Mouse (Mus musculus) forebrain, postnatal 0 days (tissue): ENCODE measurements around the gene Tnnt2. TPM values are rescaled to one million over a fixed set of nuclear protein-coding genes. Genes with fewer than 3 reads are reported as not detected.

Experiments used
- ATAC-seq: fragments of 200-750 bp; cut with Nextera tagmentation; 2 replicates; pipeline ENCODE4 v1.8.0; 2017; ENCODE audit warnings: mild to moderate bottlenecking, moderate library complexity
- DNase-seq: peaks from one replicate; pipeline ENCODE4 v3.0.0-alpha.2; 2015
- H3K27ac ChIP-seq: fragments of 300-500 bp; sonication (generic); 2 replicates; pipeline ENCODE4 v1.5.1; 2014; ENCODE audit warnings: low read depth, mild to moderate bottlenecking, antibody characterized with exemption, low read length, moderate library complexity, mixed read lengths
- H3K27me3 ChIP-seq: fragments of 300-500 bp; sonication (generic); 2 replicates; pipeline ENCODE4 v1.6.1; 2014; ENCODE audit warnings: mild to moderate bottlenecking, low read length, mixed read lengths; ENCODE audit not compliant: insufficient read depth
- H3K36me3 ChIP-seq: fragments of 300-500 bp; sonication (generic); 2 replicates; pipeline ENCODE4 v1.6.1; 2014; ENCODE audit warnings: mild to moderate bottlenecking, moderate library complexity; ENCODE audit not compliant: insufficient read depth
- H3K4me1 ChIP-seq: fragments of 300-500 bp; sonication (generic); 2 replicates; pipeline ENCODE4 v1.6.1; 2014; ENCODE audit warnings: antibody characterized with exemption; ENCODE audit not compliant: insufficient read depth
- H3K4me2 ChIP-seq: fragments of 300-500 bp; sonication (generic); 2 replicates; pipeline ENCODE4 v1.6.1; 2014; ENCODE audit warnings: low read depth, mild to moderate bottlenecking, moderate library complexity
- H3K4me3 ChIP-seq: fragments of 300-500 bp; sonication (generic); 2 replicates; pipeline ENCODE4 v1.5.1; 2014; ENCODE audit warnings: low read depth, low read length, mixed read lengths
- H3K9ac ChIP-seq: fragments of 300-500 bp; sonication (generic); 2 replicates; pipeline ENCODE4 v1.6.1; 2014; ENCODE audit warnings: mild to moderate bottlenecking
- H3K9me3 ChIP-seq: fragments of 300-500 bp; sonication (generic); 2 replicates; pipeline ENCODE4 v1.6.1; 2016; ENCODE audit warnings: low read length
- CTCF ChIP-seq: sonication (generic); IDR thresholded peaks from 2 replicates; pipeline ENCODE4 v1.5.1; 2016; ENCODE audit warnings: antibody characterized with exemption, control low read depth, low read depth
- WGBS: fragments of 180-500 bp; shearing (Covaris S2); extraction: QIAGEN DNeasy Blood & Tissue Kit; methylation state at CpG from one replicate; pipeline ENCODE4 v1.1.7; 2014; 5-methylcytosine and 5-hydroxymethylcytosine counted together
- polyA plus RNA-seq: library from polyadenylated mRNA; unstranded; fragments of >200 nt; fragmentation: Nextera tagmentation; extraction: Ambion mirVana; gene quantifications from 2 replicates; pipeline ENCODE4 v1.2.1, GENCODE M21; 2015
- total RNA-seq: library from RNA; depleted of rRNA; stranded (reverse); fragments of >200 nt; gene quantifications from 2 replicates; pipeline ENCODE4 v1.2.3, GENCODE M21; 2014; rRNA removed

Tnnt2 gene
- total and polyA plus RNA-seq, 2 experiments from 2014 or later = 0.63 to 0.67 TPM

DNA sequence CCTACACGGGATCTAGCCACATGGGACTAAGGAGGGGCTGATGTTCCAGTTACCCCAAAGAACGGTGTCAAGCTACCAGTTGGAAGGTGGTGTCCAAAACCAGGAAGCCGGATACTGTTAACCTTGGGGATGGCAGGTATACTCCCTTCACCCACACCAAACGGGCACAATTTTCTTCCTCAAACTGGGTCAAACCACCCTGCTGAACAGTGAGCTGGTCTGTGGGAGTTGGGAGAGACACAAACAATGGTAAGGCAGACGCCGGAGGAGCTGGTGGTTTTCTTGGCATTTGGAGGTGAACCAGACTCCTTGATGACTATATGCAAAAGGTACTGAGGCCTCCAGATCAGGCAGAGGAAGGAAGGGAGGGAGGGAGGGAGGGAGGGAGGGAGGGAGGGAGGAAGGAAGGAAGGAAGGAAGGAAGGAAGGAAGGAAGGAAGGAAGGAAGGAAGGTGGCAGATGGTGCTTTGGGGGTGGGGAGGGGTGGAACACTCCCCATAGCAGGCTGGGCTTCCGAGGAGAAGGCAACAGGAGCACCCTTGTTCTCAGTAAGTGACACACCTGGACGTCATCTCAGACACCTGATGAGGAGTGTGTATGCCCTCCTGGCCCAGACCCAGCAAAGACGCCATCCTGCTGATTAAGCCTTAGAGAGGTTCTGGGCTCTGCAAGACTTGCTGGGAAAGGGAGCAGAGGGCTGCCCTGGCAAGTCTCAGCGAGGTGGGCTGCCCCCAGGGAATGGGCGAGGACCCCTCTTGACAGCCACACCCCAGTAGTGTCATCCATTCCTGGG lies 55.5 kb downstream of the Tnnt2 start:
- no peak for DNase-seq
- Histone ChIP-seq H3K9me3 (no peaks in the 10 kb centered on the region), H3K36me3 (no peaks in the 10 kb centered on the region), H3K4me1 (no peaks in the 10 kb centered on the region), H3K9ac (no peak overlapping the region), H3K4me2 (no peak overlapping the region), H3K27me3 (no peaks in the 10 kb centered on the region), H3K4me3 (no peak overlapping the region), H3K27ac (no peak overlapping the region)
- TF ChIP-seq CTCF = no peak
- ATAC-seq = no peak
- WGBS = 79% methylated on average over 11 of the region's 11 CpGs

DNA sequence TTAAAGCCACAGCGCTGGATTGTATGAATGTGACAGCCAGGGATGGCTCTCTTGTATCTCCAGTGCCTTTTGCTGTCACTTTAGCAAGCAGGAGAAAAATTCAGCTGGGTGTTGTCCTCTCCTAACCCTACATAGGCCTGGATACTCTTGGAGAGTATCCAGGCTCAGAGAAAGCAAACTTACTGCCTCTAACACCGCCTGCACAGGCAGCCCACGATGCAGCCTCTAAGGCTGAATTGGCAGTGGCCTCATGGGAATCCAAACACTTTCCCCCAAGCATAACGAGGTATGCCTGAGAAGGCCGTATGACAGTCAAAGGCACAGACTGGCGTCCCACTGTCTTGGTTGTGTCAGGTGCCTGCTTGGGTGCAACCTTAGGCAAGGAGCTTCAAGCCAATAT lies 56.1 kb downstream of the Tnnt2 start:
- TF ChIP-seq CTCF = no peak
- no peak overlapping the region for H3K4me3 ChIP-seq
- no peaks in the 10 kb centered on the region for H3K27me3 ChIP-seq
- no peak for ATAC-seq
- no peaks in the 10 kb centered on the region for H3K4me1 ChIP-seq
- 59% methylated on average over 6 of the region's 6 CpGs for WGBS
- no peak overlapping the region for H3K4me2 ChIP-seq
- no peak for DNase-seq
- no peak overlapping the region for H3K9ac ChIP-seq
- no peak overlapping the region for H3K27ac ChIP-seq
- H3K36me3 ChIP-seq = no peaks in the 10 kb centered on the region
- H3K9me3 ChIP-seq = no peaks in the 10 kb centered on the region

DNA sequence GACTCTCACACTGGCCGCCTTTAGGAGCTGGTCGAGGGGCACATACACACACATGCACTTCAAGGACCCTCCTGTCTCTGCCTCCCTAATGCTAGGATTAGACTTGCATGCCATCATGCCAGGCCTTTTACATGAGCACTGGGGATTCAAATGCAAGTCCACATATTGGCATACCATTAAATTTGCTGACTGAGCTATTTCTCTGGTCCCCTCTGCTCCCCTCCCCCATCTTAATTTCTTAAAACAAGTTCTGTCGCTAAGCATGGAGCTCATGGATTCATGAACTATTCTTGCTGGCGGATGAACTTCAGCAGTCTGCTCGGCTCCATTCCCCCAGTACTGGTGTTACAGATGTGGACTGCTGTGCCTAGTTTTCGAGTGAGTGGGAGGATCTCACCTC lies 56.6 kb downstream of the Tnnt2 start:
- no peak for TF ChIP-seq CTCF
- DNase-seq = no peak

DNA sequence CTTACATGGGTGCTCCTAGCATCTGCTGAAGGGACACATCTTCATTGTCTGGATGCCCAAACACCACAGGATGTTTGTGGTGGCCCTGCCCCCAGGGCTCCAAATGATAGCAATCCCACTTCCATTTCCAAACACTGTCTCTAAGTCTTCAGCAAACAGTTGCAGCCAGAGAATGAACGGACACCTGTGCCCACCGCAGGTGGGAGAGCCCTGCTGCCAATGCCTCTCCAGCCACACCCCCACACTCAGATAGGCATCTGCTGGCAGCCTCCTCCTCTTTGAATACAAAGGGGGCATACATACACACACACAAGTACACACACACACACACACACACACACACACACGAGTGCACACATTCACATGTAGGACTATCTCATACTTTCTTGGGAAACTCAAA lies 57.2 kb downstream of the Tnnt2 start:
- no peak overlapping the region for H3K4me2 ChIP-seq
- H3K27ac ChIP-seq = no peak overlapping the region
- no peaks in the 10 kb centered on the region for H3K9me3 ChIP-seq
- no peaks in the 10 kb centered on the region for H3K4me1 ChIP-seq
- ATAC-seq (no peak), DNase-seq (no peak)
- 83% methylated on average over 3 of the region's 3 CpGs for WGBS
- H3K27me3 ChIP-seq = no peaks in the 10 kb centered on the region
- no peaks in the 10 kb centered on the region for H3K36me3 ChIP-seq
- no peak overlapping the region for H3K4me3 ChIP-seq
- no peak overlapping the region for H3K9ac ChIP-seq
- TF ChIP-seq CTCF = no peak

More for the DNA sequence above, 56.6 kb downstream of the Tnnt2 start:
- Histone ChIP-seq H3K4me3 (no peak overlapping the region), H3K9ac (no peak overlapping the region), H3K27ac (no peak overlapping the region), H3K27me3 (no peaks in the 10 kb centered on the region), H3K36me3 (no peaks in the 10 kb centered on the region), H3K4me1 (no peaks in the 10 kb centered on the region), H3K4me2 (no peak overlapping the region), H3K9me3 (no peaks in the 10 kb centered on the region)
- ATAC-seq = no peak
- 84% methylated on average over 6 of the region's 6 CpGs for WGBS

DNA sequence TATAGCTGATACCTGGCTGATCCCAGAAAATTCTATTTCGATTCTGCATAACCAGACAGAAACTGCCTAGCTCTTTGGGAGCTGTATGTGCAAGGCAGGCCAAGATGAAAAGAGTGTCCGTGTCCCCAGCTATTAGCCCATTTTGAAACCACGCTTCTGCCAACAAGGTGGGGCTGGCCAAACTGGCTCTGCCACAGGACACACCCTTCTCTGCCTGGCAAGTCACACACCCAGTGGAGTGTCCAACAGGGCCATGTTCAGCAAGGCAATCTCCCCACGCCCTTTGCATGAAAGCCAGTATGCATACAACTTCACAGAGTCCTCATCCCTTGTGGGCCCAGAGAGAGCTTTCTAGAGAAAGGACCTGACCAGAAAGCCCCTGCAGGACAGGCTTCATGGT lies 59.2 kb downstream of the Tnnt2 start:
- no peak for ATAC-seq
- H3K27me3 ChIP-seq = no peaks in the 10 kb centered on the region
- H3K9me3 ChIP-seq = no peaks in the 10 kb centered on the region
- DNase-seq = no peak
- H3K9ac ChIP-seq = no peak overlapping the region
- H3K4me1 ChIP-seq = no peaks in the 10 kb centered on the region
- no peak overlapping the region for H3K4me2 ChIP-seq
- no peak overlapping the region for H3K27ac ChIP-seq
- no peak for TF ChIP-seq CTCF
- H3K36me3 ChIP-seq = no peaks in the 10 kb centered on the region
- H3K4me3 ChIP-seq = no peak overlapping the region
- 90% methylated on average over 4 of the region's 4 CpGs for WGBS

DNA sequence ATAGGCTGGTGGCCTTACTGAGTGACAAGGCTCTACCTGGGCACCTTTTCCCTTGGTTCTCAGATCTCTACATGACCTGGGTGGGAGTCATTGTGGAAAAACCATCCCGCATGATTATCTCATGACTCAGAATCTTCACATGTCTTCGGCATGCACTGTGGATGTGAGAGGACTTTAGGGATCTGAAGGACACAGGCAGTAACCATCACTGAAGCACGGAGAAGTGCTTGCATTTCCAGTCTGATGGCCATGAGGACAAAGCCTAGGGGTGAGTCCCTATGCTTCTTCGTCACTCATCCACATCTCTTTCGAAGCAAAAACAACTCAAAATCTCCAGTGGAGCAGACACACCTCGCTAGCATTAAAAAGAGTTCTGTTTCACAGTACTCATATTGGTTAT lies 63.1 kb downstream of the Tnnt2 start:
- Histone ChIP-seq H3K4me1 (no peaks in the 10 kb centered on the region), H3K9ac (no peak overlapping the region), H3K27me3 (no peaks in the 10 kb centered on the region), H3K4me2 (no peak overlapping the region), H3K36me3 (no peaks in the 10 kb centered on the region), H3K27ac (no peak overlapping the region), H3K4me3 (no peak overlapping the region), H3K9me3 (no peaks in the 10 kb centered on the region)
- no peak for DNase-seq
- ATAC-seq = no peak
- WGBS = 93% methylated on average over 6 of the region's 6 CpGs
- TF ChIP-seq CTCF = no peak

DNA sequence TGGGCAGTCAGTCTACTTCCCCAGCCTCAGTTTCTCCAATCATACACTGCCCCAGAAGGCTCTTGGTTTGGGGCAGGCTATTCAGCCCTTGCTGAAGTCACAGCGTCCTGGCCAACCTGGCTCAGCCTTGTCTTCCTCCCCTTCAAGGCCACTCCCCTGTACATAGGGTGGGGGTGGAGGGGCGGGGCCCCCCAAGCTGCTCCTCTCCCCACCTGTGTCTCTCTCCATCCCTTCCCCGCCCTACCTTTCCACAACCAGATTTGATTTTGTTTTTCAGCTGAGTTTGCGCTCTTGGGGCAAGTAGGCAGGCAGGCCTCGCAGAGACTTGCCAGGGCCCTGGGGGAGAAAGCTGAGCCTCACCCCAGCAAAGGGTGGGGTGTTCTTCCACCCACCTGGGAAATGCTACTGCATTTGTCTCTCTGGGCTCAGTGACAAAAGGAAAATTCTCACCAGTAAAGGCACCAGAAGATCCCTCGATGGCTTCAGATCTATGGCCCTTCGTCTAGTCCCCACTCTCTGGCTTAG lies 63.9 kb downstream of the Tnnt2 start:
- Histone ChIP-seq H3K4me1 (no peaks in the 10 kb centered on the region), H3K9me3 (no peaks in the 10 kb centered on the region), H3K4me2 (no peak overlapping the region), H3K9ac (no peak overlapping the region), H3K4me3 (no peak overlapping the region), H3K36me3 (no peaks in the 10 kb centered on the region), H3K27ac (no peak overlapping the region), H3K27me3 (no peaks in the 10 kb centered on the region)
- TF ChIP-seq CTCF = no peak
- WGBS = 65% methylated on average over 7 of the region's 7 CpGs
- no peak for ATAC-seq
- no peak for DNase-seq

Other genes starting within 250 kb of the Tnnt2 start
- 67.9 and 85.8 TPM in 2 replicates for gene Nav1, start 229.1 kb upstream of the Tnnt2 start, total RNA-seq
- gene Nav1, start 229.1 kb upstream of the Tnnt2 start, polyA plus RNA-seq = 19.7 and 35.5 TPM in 2 replicates
- 53.2 and 55.7 TPM in 2 replicates for gene Csrp1, start 116.3 kb upstream of the Tnnt2 start, total RNA-seq
- 20.8 and 21.0 TPM in 2 replicates for gene Csrp1, start 116.3 kb upstream of the Tnnt2 start, polyA plus RNA-seq
- 23.6 and 27.2 TPM in 2 replicates for gene Phlda3, start 70.2 kb upstream of the Tnnt2 start, total RNA-seq
- 28.5 and 30.3 TPM in 2 replicates for gene Phlda3, start 70.2 kb upstream of the Tnnt2 start, polyA plus RNA-seq
- 0.19 TPM in 1 of 2 replicates, not detected in the other for gene Tnni1, start 56.9 kb upstream of the Tnnt2 start, total RNA-seq
- 0.39 and 0.48 TPM in 2 replicates for gene Tnni1, start 56.9 kb upstream of the Tnnt2 start, polyA plus RNA-seq
- gene Lad1, start 17.8 kb upstream of the Tnnt2 start, total RNA-seq = 0.31 and 0.81 TPM in 2 replicates
- gene Lad1, start 17.8 kb upstream of the Tnnt2 start, polyA plus RNA-seq = 0.35 and 0.40 TPM in 2 replicates
- 0.10 TPM in 1 of 2 replicates, not detected in the other for gene Pkp1, start 82.9 kb downstream of the Tnnt2 start, total RNA-seq
- gene Pkp1, start 82.9 kb downstream of the Tnnt2 start, polyA plus RNA-seq = 0.04 and 0.06 TPM in 2 replicates
- not detected in 2 replicates for gene Igfn1, start 170.0 kb downstream of the Tnnt2 start, total RNA-seq
- gene Igfn1, start 170.0 kb downstream of the Tnnt2 start, polyA plus RNA-seq = not detected in 2 replicates
- gene Tmem9, start 171.8 kb downstream of the Tnnt2 start, total RNA-seq = 91.7 and 95.5 TPM in 2 replicates
- 156 and 175 TPM in 2 replicates for gene Tmem9, start 171.8 kb downstream of the Tnnt2 start, polyA plus RNA-seq
- 0.46 TPM in 1 of 2 replicates, not detected in the other for gene Ascl5, start 214.4 kb downstream of the Tnnt2 start, total RNA-seq
- gene Ascl5, start 214.4 kb downstream of the Tnnt2 start, polyA plus RNA-seq = 0.36 and 0.90 TPM in 2 replicates
- 0.62 and 1.1 TPM in 2 replicates for gene Cacna1s, start 216.4 kb downstream of the Tnnt2 start, total RNA-seq
- 0.30 and 1.1 TPM in 2 replicates for gene Cacna1s, start 216.4 kb downstream of the Tnnt2 start, polyA plus RNA-seq